Mouse (Mus musculus) midbrain, postnatal 0 days (tissue): ENCODE data around the gene Usp18. TPM values are rescaled to one million over a fixed set of nuclear protein-coding genes. Genes with fewer than 3 reads are reported as not detected.

Experiments
- ATAC-seq: fragments of 200-750 bp; cut with Nextera tagmentation; 2 replicates; pipeline ENCODE4 v1.8.0; 2017; ENCODE audit warnings: moderate number of reproducible peaks, mild to moderate bottlenecking, moderate TSS enrichment, moderate library complexity; ENCODE audit not compliant: low FRiP score
- DNase-seq: peaks from one replicate; pipeline ENCODE4 v3.0.0-alpha.2; 2015; ENCODE audit warnings: low spot score
- H3K27ac ChIP-seq: fragments of 300-500 bp; sonication (generic); 2 replicates; pipeline ENCODE4 v1.5.1; 2014; ENCODE audit warnings: low read depth, mild to moderate bottlenecking, low read length, mixed read lengths
- H3K27me3 ChIP-seq: fragments of 300-500 bp; sonication (generic); 2 replicates; pipeline ENCODE4 v1.6.1; 2014; ENCODE audit warnings: low read length, control low read depth, mixed read lengths; ENCODE audit not compliant: insufficient read depth
- H3K36me3 ChIP-seq: fragments of 300-500 bp; sonication (generic); 2 replicates; pipeline ENCODE4 v1.6.1; 2014; ENCODE audit warnings: low read length, control low read depth, mixed read lengths; ENCODE audit not compliant: insufficient read depth
- H3K4me1 ChIP-seq: fragments of 300-500 bp; sonication (generic); 2 replicates; pipeline ENCODE4 v1.6.1; 2014; ENCODE audit warnings: mild to moderate bottlenecking, control low read depth, antibody characterized with exemption, low read length, mixed read lengths; ENCODE audit not compliant: insufficient read depth
- H3K4me2 ChIP-seq: fragments of 300-500 bp; sonication (generic); 2 replicates; pipeline ENCODE4 v1.6.1; 2014; ENCODE audit warnings: low read depth, mild to moderate bottlenecking, low read length, mixed read lengths; ENCODE audit not compliant: poor library complexity, severe bottlenecking
- H3K4me3 ChIP-seq: fragments of 300-500 bp; sonication (generic); 2 replicates; pipeline ENCODE4 v1.5.1; 2014; ENCODE audit warnings: low read depth, mild to moderate bottlenecking, low read length, moderate library complexity
- H3K9ac ChIP-seq: fragments of 300-500 bp; sonication (generic); replicated peaks from 2 replicates; pipeline ENCODE4 v1.6.1; 2014; ENCODE audit warnings: mild to moderate bottlenecking, low read length, moderate library complexity, mixed read lengths; ENCODE audit not compliant: poor library complexity, severe bottlenecking
- H3K9me3 ChIP-seq: fragments of 300-500 bp; sonication (generic); 2 replicates; pipeline ENCODE4 v1.6.1; 2016; ENCODE audit warnings: low read length, control low read depth
- CTCF ChIP-seq: IDR thresholded peaks from 2 replicates; pipeline ENCODE4 v1.5.1; 2016; ENCODE audit warnings: antibody characterized with exemption, mild to moderate bottlenecking
- WGBS: fragments of 180-500 bp; shearing (Covaris S2); extraction: QIAGEN DNeasy Blood & Tissue Kit; methylation state at CpG from one replicate; pipeline ENCODE4 v1.1.7; 2014; 5-methylcytosine and 5-hydroxymethylcytosine counted together
- polyA plus RNA-seq: library from polyadenylated mRNA; unstranded; fragments of >200 nt; fragmentation: Nextera tagmentation; extraction: Ambion mirVana; gene quantifications from 2 replicates; pipeline ENCODE4 v1.2.1, GENCODE M21; 2015
- total RNA-seq: library from RNA; depleted of rRNA; stranded (reverse); fragments of >200 nt; gene quantifications from 2 replicates; pipeline ENCODE4 v1.2.3, GENCODE M21; 2014; rRNA removed

Usp18 gene
- total and polyA plus RNA-seq, 2 experiments from 2014 or later, result 1.1 to 2.0 TPM

DNA sequence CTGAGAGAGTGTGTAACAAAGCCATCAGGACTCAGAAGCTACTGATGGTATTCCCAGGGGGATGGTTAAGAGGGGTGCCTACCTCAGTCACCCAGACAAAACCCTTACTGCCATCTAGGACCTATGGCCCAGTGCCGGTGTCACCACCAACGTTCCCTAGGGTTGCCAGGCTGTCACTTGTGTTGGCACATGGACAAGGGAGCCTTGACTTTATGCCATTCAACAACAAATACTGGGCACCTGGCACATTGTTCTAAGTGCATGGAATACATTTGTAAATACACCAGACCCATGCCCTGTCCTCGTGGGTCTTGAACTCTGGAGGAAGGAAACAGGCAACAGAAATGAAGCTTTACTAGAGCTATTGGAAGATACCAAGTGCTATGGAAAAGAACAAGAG is 59.9 kb downstream of the Usp18 start:
- TF ChIP-seq CTCF, result no peak
- Histone ChIP-seq H3K4me2 (no peak overlapping the region), H3K4me3 (no peak overlapping the region), H3K9me3 (no peaks in the 10 kb centered on the region), H3K4me1 (no peaks in the 10 kb centered on the region), H3K27me3 (no peaks in the 10 kb centered on the region), H3K27ac (no peak overlapping the region), H3K36me3 (no peaks in the 10 kb centered on the region), H3K9ac (no peak overlapping the region)
- WGBS, result 86% methylated on average over 3 of the region's 3 CpGs
- ATAC-seq (no peak), DNase-seq (no peak)

DNA sequence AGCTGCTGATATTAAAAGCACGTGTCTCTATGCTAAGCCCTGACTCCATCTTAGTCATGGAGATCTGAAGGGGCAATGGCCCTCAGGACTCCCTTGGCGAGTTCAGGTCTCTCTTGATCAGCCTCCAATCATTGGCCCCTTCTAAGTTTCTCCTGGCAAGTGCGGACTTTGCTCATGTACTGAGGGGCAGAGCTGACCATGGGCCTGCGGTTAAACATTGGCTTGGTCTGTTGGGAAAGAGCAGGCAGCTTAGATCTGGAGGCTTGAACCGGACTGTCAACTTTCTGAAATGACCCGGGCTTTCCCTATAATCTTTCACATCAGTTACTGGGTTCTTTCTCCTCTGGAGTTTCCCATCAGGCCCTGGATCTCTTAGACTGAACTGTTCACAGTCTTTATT is 65.3 kb downstream of the Usp18 start:
- no peaks in the 10 kb centered on the region for H3K36me3 ChIP-seq
- no peaks in the 10 kb centered on the region for H3K4me1 ChIP-seq
- TF ChIP-seq CTCF, result no peak
- no peak overlapping the region for H3K27ac ChIP-seq
- H3K9me3 ChIP-seq, result no peaks in the 10 kb centered on the region
- H3K4me2 ChIP-seq, result no peak overlapping the region
- WGBS, result 92% methylated on average over 6 of the region's 6 CpGs
- ATAC-seq (no peak), DNase-seq (no peak)
- no peaks in the 10 kb centered on the region for H3K27me3 ChIP-seq
- H3K4me3 ChIP-seq, result no peak overlapping the region
- H3K9ac ChIP-seq, result no peak overlapping the region

GRCm38 (mm10) chr6:121319099-121319498 is 73.4 kb downstream of the Usp18 start:
- TF ChIP-seq CTCF, result peak; percentile 4; the same call in 1 of the 2 replicates
- no peak overlapping the region for H3K4me3 ChIP-seq
- no peaks in the 10 kb centered on the region for H3K36me3 ChIP-seq
- no peak overlapping the region for H3K27ac ChIP-seq
- no peak overlapping the region for H3K9ac ChIP-seq
- H3K4me1 ChIP-seq, result no peaks in the 10 kb centered on the region
- H3K27me3 ChIP-seq, result no peaks in the 10 kb centered on the region
- ATAC-seq, result no peak
- H3K9me3 ChIP-seq, result no peaks in the 10 kb centered on the region
- DNase-seq, result no peak
- WGBS, result 65% methylated on average over 6 of the region's 6 CpGs
- no peak overlapping the region for H3K4me2 ChIP-seq

Other genes with a start within 250 kb of the Usp18 start
- 76.4 and 83.4 TPM in 2 replicates for gene Mical3, start 114.9 kb upstream of the Usp18 start, total RNA-seq
- gene Mical3, start 114.9 kb upstream of the Usp18 start, polyA plus RNA-seq, result 19.0 and 25.0 TPM in 2 replicates
- 31.2 and 32.6 TPM in 2 replicates for gene Pex26, start 62.2 kb upstream of the Usp18 start, total RNA-seq
- 12.7 and 13.6 TPM in 2 replicates for gene Pex26, start 62.2 kb upstream of the Usp18 start, polyA plus RNA-seq
- 1.9 and 2.4 TPM in 2 replicates for gene Tuba8, start 35.2 kb upstream of the Usp18 start, total RNA-seq
- gene Tuba8, start 35.2 kb upstream of the Usp18 start, polyA plus RNA-seq, result 1.8 and 2.2 TPM in 2 replicates
- gene Slc6a13, start 54.3 kb downstream of the Usp18 start, total RNA-seq, result 53.1 and 59.4 TPM in 2 replicates
- gene Slc6a13, start 54.3 kb downstream of the Usp18 start, polyA plus RNA-seq, result 61.7 and 65.3 TPM in 2 replicates
- gene Slc6a12, start 97.2 kb downstream of the Usp18 start, total RNA-seq, result 12.4 and 13.0 TPM in 2 replicates
- 8.1 and 8.2 TPM in 2 replicates for gene Slc6a12, start 97.2 kb downstream of the Usp18 start, polyA plus RNA-seq
- 48.6 and 50.3 TPM in 2 replicates for gene Iqsec3, start 227.8 kb downstream of the Usp18 start, total RNA-seq
- gene Iqsec3, start 227.8 kb downstream of the Usp18 start, polyA plus RNA-seq, result 9.5 and 10.7 TPM in 2 replicates